ENCODE assay signal across 16 mouse cellular contexts in genomic region chr13:52043916-52044315, GRCm38 (mm10).
"Had no signal": no experiment of that assay in that cellular context is flagged by ENCODE, and none has a peak within 500 bp of the region (broad histone marks: within the 10 kb centered on the region; RNA-seq: fewer than 3 reads in every experiment).

No protein-coding gene starts in this region.

- H3K9me3 ChIP-seq: neural tube, embryonic 13.5 days; neural tube, embryonic 15.5 days; stomach, embryonic 15.5 days had no signal

- H3K4me3 ChIP-seq: neural tube, embryonic 13.5 days; neural tube, embryonic 15.5 days; stomach, embryonic 15.5 days had no signal

- H3K27ac ChIP-seq: neural tube, embryonic 13.5 days; neural tube, embryonic 15.5 days; stomach, embryonic 15.5 days; stomach, postnatal 0 days had no signal

- DNase-seq: retina, postnatal 1 day; right cerebral cortex, adult 18-20 months; right cerebral cortex, postnatal 14 days; right cerebral cortex, postnatal 25 days; right cerebral cortex, postnatal 4 days; spleen, adult 18-20 months; thymus, adult 18-20 months; thymus, adult 2 months; thymus, postnatal 14 days; thymus, postnatal 25 days; thymus, postnatal 36 days; thymus, postnatal 4 days had no signal

- H3K4me2 ChIP-seq: neural tube, embryonic 13.5 days; neural tube, embryonic 15.5 days; stomach, embryonic 15.5 days had no signal

- H3K9ac ChIP-seq: neural tube, embryonic 13.5 days; neural tube, embryonic 15.5 days; stomach, embryonic 15.5 days had no signal

- H3K36me3 ChIP-seq: neural tube, embryonic 13.5 days; neural tube, embryonic 15.5 days; stomach, embryonic 15.5 days had no signal

- H3K27me3 ChIP-seq: neural tube, embryonic 13.5 days; neural tube, embryonic 15.5 days; stomach, embryonic 15.5 days had no signal
